Mouse (Mus musculus) small intestine, adult 2 months (tissue): ENCODE data around the gene Cnfn.

ENCODE experiments used
- CTCF ChIP-seq: fragments of 200-500 bp; IDR thresholded peaks from 2 replicates; pipeline ENCODE4 v1.5.1; 2012; ENCODE audit warnings: low read depth, mild to moderate bottlenecking, control low read depth, inconsistent platforms, low read length, moderate library complexity, mixed read lengths; ENCODE audit not compliant: insufficient replicate concordance, insufficient read length; ENCODE audit errors: extremely low read depth
- POLR2A ChIP-seq: fragments of 200-500 bp; IDR thresholded peaks from 2 replicates; pipeline ENCODE4 v1.6.1; 2012; ENCODE audit warnings: low read depth, mild to moderate bottlenecking, control low read depth, inconsistent platforms, low read length, moderate library complexity

- TF ChIP-seq POLR2A (no peak), CTCF (no peak)
Measured at GRCm38 (mm10) chr7:25387811-25388440, 18.4 kb upstream of the Cnfn start.
